Mouse (Mus musculus) spleen, adult 10 weeks (tissue): ENCODE results near the gene Olfr427. TPM values are rescaled to one million over a fixed set of nuclear protein-coding genes. Genes with fewer than 3 reads are reported as not detected.

Source experiments
- polyA plus RNA-seq: library from polyadenylated mRNA; stranded (reverse); fragments of 350-450 nt; fragmentation: Illumina TruSeq; extraction: RNeasy Lipid Tissue Mini Kit (QIAGEN cat#74804); gene quantifications from one replicate; pipeline ENCODE4 v1.2.3, GENCODE M21; 2015; ENCODE audit warnings: low replicate concordance; ENCODE audit not compliant: insufficient read depth

Olfr427 gene
- not detected for polyA plus RNA-seq

DNA sequence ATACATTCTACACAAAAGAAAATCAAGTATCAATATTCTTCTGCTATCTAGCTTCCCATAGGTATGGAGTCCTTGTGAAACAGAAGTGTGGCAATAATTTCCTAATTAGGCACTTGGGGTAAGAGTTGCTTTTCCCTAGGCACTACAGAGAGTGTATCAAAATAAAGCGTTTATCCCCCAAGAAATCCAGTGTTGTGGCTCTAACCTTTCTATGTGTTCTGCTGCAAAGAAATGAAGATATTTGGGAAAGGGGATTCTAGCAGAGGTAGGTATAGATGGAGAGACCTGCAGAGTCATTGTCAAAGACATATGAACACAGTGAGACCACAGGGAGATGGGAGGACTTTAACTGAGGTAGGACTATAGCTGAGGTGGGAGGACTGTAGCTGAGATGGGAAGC is at the start of gene Olfr427:
Olfr427 (plus strand) TSS at position 301 of the 400 bp plus-strand sequence.

DNA sequence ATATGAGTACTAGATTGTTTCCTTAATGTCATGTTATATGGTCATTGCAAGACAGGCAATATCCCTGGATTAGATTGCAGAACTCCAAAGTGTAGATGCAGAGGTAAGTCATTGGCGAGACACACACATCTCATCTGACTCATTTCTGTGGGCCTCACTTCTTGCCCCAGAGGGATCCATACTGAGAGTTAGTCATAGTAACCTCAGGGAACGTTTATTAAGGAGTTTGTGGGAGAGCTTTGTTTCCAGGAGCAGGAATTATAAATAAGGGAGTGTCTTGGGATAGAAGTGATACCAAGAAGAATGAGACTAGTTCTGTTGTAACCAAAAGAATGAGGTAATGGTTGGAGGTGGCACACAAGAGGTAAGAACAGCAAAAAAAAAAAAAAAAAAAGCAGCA is 47.8 kb upstream of the Olfr427 start, which contains the start of gene Olfr432:
Olfr432 (plus strand) TSS at position 313 of the 400 bp plus-strand sequence.

DNA sequence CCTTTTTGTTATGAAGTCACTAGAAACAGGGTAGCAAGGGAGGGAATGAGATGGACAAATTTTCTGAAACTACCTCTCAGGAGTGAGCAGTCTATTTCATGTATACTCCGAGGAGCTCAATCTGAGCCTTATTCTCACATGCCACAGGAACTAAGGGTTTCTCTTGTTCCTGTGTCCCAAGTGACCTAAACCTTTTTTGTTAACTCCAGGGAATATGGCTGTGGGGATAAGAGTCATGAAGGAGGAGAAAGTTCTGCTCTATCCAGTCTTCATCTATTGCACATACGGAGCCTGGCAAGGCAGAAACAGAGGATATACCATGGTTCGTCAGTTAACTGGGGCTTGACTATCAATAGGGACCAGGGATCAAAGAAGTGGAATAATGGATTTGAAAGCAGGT is 30.4 kb upstream of the Olfr427 start, which contains the start of gene Olfr430:
Olfr430 (plus strand) TSS at position 301 of the 400 bp plus-strand sequence.

DNA sequence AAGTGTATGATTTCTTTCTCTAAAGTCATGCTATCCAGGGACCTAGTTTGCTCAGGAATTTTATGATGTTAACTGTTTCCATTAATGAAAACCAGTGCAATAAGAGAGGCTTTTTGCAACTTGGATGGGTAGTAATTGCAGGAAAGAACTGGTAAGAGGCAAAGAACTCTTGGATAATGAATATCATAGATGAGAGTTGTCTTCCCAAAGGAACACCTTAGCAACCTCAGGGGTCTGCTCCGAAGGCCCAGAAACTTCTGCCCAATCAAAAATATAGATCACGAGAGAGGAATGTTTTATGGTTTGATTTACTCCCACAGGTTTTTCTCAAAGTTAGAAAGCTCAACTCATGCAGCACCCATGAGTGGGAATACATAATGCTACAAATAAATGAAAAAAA is 12.7 kb upstream of the Olfr427 start, which contains the start of gene Olfr429:
Olfr429 (plus strand) TSS at position 301 of the 400 bp plus-strand sequence.

DNA sequence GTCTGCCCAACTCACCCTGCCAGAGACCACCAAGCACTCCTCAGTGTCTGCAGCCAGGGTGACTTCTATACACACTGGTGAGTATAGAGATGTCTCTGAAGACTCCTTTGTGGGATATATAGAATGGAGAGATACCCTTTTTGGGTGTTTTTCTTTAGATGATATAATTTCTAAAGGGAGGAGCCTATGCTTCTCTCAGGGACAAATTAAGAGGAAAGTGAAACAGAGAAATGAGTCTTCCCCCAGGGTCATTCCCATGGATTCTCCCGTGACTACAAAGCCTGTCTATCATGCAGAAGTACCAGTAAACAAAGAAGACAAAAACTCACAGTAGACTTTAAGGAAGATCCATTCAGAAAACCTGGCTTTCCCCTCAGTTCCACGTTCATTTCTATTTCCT is 24.4 kb downstream of the Olfr427 start, which contains the start of gene Olfr231:
Olfr231 (minus strand) TSS at position 101 of the 400 bp plus-strand sequence.

DNA sequence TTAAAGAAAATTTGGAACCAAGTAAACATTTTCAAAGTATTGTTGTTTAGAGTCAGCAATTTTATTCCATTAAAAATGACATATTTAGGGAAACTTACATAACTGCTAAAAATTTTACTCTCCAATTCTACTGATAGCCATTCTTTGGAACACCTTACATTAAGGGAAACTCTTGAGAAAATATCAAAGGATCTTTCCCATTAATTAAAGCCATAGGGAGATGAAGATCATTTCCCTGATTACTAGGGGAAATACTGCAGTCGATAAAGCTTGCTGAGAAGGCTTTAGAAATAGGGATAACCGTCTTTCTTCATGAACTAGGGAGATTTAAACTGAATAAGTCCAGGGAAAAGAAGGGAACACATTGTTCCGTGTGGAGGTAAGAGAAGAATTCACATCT is 34.5 kb downstream of the Olfr427 start, which contains the start of gene Olfr424:
Olfr424 (plus strand) TSS at position 301 of the 400 bp plus-strand sequence.

Other genes starting within 250 kb of the Olfr427 start
- gene Ifi211, start 183.8 kb upstream of the Olfr427 start, polyA plus RNA-seq: 31.5 TPM
- 843 TPM for gene Mndal, start 154.4 kb upstream of the Olfr427 start, polyA plus RNA-seq
- 491 TPM for gene Ifi203, start 154.2 kb upstream of the Olfr427 start, polyA plus RNA-seq
- gene Ifi202b, start 114.1 kb upstream of the Olfr427 start, polyA plus RNA-seq: not detected
- 77.1 TPM for gene Ifi205, start 65.1 kb upstream of the Olfr427 start, polyA plus RNA-seq
- gene Olfr433, start 56.2 kb upstream of the Olfr427 start, polyA plus RNA-seq: 1.1 TPM
- gene Olfr432, start 47.7 kb upstream of the Olfr427 start, polyA plus RNA-seq: 0.10 TPM
- gene Olfr430, start 30.3 kb upstream of the Olfr427 start, polyA plus RNA-seq: not detected
- not detected for gene Olfr429, start 12.6 kb upstream of the Olfr427 start, polyA plus RNA-seq
- gene Olfr231, start 24.3 kb downstream of the Olfr427 start, polyA plus RNA-seq: not detected
- not detected for gene Olfr424, start 34.6 kb downstream of the Olfr427 start, polyA plus RNA-seq
- not detected for gene Olfr420, start 58.7 kb downstream of the Olfr427 start, polyA plus RNA-seq
- gene Spta1, start 75.9 kb downstream of the Olfr427 start, polyA plus RNA-seq: 12.5 TPM
- gene Olfr419, start 155.2 kb downstream of the Olfr427 start, polyA plus RNA-seq: not detected
- gene Mptx1, start 233.6 kb downstream of the Olfr427 start, polyA plus RNA-seq: not detected